Mouse (Mus musculus): ENCODE measurements around the gene 1190005I06Rik. TPM values are rescaled to one million over a fixed set of nuclear protein-coding genes. Genes with fewer than 3 reads are reported as not detected.

1190005I06Rik gene
- polyA plus RNA-seq, 1 experiment from 2014 or later: 1.3 TPM

- ATAC-seq: no peak
- H3K4me2 ChIP-seq: peak overlapping the region; percentile 91
- peaks cover 57% of the 10 kb centered on the region for H3K4me1 ChIP-seq
- peaks cover 46% of the 10 kb centered on the region for H3K36me3 ChIP-seq
- no peaks in the 10 kb centered on the region for H3K27me3 ChIP-seq (replicated peaks)
- H3K9ac ChIP-seq: peak overlapping the region; percentile 12; the same call in 1 of the 2 replicates
- H3K9me3 ChIP-seq (replicated peaks): no peaks in the 10 kb centered on the region
- WGBS (ENCODE audit: insufficient replicate concordance): 72% methylated on average over 3 of the region's 3 CpGs
- H3K27ac ChIP-seq: no peak overlapping the region
- H3K4me3 ChIP-seq: peak overlapping the region; percentile 96
Measured at GRCm38 (mm10) chr8:120665726-120666455, 18.5 kb upstream of the 1190005I06Rik start.

DNA sequence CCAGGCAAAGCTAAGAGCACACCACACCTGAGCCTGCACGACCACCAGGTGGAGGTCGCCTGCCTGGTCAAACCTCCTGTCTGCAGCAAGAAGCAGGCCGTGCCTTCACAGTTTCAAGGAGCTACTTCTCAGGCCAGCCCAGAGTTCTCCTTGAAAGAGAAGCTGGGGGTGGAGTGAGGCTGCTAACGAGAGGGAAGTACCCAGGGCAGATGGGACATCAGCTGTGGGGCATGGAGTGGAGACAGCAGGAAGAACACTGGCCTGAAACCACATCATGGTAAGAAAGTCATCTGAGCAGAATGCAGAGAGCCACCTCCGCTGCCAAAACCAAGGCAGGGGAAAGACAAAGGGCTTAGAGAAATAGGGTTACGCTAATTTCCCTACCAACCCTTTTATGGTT is 17.1 kb upstream of the 1190005I06Rik start:
- Histone ChIP-seq H3K4me3 (no peak overlapping the region), H3K36me3 (peaks cover 46% of the 10 kb centered on the region), H3K27me3 (replicated peaks) (no peaks in the 10 kb centered on the region), H3K4me1 (peaks cover 44% of the 10 kb centered on the region), H3K9ac (no peak overlapping the region), H3K4me2 (no peak overlapping the region), H3K27ac (no peak overlapping the region), H3K9me3 (replicated peaks) (no peaks in the 10 kb centered on the region)
- 72% methylated on average over 6 of the region's 6 CpGs for WGBS (ENCODE audit: insufficient replicate concordance)
- ATAC-seq: no peak

GRCm38 (mm10) chr8:120657415-120657814 is 10.0 kb upstream of the 1190005I06Rik start:
- Histone ChIP-seq H3K27me3 (replicated peaks) (no peaks in the 10 kb centered on the region), H3K4me2 (no peak overlapping the region), H3K9me3 (replicated peaks) (no peaks in the 10 kb centered on the region), H3K36me3 (peaks cover 88% of the 10 kb centered on the region), H3K27ac (no peak overlapping the region), H3K4me3 (no peak overlapping the region), H3K9ac (no peak overlapping the region), H3K4me1 (no peaks in the 10 kb centered on the region)
- no peak for ATAC-seq
- WGBS (ENCODE audit: insufficient replicate concordance): 90% methylated on average over 8 of the region's 8 CpGs

GRCm38 (mm10) chr8:120656322-120657052 is 9.1 kb upstream of the 1190005I06Rik start:
- Histone ChIP-seq H3K9ac (no peak overlapping the region), H3K27ac (no peak overlapping the region), H3K4me2 (no peak overlapping the region), H3K4me1 (no peaks in the 10 kb centered on the region), H3K4me3 (no peak overlapping the region), H3K9me3 (replicated peaks) (no peaks in the 10 kb centered on the region), H3K27me3 (replicated peaks) (no peaks in the 10 kb centered on the region), H3K36me3 (peaks cover 88% of the 10 kb centered on the region)
- 83% methylated on average over 7 of the region's 7 CpGs for WGBS (ENCODE audit: insufficient replicate concordance)
- ATAC-seq: no peak

DNA sequence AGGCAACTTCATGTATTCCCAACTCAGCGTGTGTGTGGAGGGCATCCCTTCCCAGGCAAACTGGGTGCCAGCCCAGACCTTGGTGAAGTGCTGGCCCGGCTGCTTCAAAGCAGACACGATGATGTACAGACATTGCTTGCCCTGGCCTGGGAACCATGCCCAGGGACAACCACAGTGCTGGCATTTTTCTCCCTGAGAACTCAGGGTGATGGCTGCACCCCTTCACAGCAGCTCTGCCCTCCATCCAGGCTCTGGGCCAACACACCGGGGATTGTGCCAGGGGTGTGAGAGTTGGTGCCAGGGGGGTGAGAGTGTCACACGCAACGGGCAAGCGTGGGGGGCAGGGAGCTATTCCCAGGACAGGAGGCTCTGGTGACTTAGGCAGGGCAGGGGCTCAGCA is 2.8 kb downstream of the 1190005I06Rik start:
- ATAC-seq: no peak
- 77% methylated on average over 7 of the region's 7 CpGs for WGBS (ENCODE audit: insufficient replicate concordance)
- Histone ChIP-seq H3K4me3 (no peak overlapping the region), H3K36me3 (no peaks in the 10 kb centered on the region), H3K4me2 (no peak overlapping the region), H3K27ac (no peak overlapping the region), H3K27me3 (replicated peaks) (peaks cover 6% of the 10 kb centered on the region), H3K9ac (no peak overlapping the region), H3K9me3 (replicated peaks) (no peaks in the 10 kb centered on the region), H3K4me1 (peaks cover 4% of the 10 kb centered on the region; the same call in 1 of the 2 replicates)

DNA sequence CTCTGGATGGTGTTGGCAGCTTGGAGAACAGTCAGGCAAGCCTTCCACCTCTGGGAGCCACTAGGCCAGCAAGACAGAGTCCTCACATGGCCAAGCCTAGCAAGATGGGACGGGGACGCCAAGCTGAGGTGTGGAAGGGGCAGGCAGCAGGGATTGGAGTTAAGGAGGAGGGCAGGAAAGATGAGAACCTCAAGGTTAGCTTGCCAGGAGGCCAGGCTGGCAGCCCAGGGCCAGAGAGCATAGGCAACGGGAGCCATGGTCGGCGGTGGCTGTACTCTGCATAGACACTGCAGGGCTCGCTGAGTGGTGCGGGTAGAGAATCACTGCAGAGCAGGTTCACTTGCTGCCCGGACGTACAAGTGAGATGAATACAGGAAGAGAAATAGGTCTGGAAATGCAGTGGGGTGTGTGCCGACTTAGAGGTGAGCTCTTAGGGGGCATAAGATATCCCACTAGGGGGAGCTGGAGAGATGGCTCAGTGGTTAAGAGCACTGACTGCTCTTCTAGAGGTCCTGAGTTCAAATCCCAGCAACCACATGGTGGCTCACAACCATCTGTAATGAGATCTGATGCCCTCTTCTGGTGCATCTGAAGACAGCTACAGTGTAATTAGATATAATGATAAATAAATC is 5.3 kb downstream of the 1190005I06Rik start:
- peaks cover 4% of the 10 kb centered on the region; the same call in 1 of the 2 replicates for H3K4me1 ChIP-seq
- H3K36me3 ChIP-seq: no peaks in the 10 kb centered on the region
- WGBS (ENCODE audit: insufficient replicate concordance): 54% methylated on average over 10 of the region's 10 CpGs
- no peak overlapping the region for H3K4me3 ChIP-seq
- no peak overlapping the region for H3K27ac ChIP-seq
- H3K9ac ChIP-seq: no peak overlapping the region
- peaks cover 12% of the 10 kb centered on the region for H3K27me3 ChIP-seq (replicated peaks)
- no peak overlapping the region for H3K4me2 ChIP-seq
- H3K9me3 ChIP-seq (replicated peaks): no peaks in the 10 kb centered on the region
- ATAC-seq: no peak

GRCm38 (mm10) chr8:120641245-120641644 is 6.2 kb downstream of the 1190005I06Rik start:
- peaks cover 4% of the 10 kb centered on the region; the same call in 1 of the 2 replicates for H3K4me1 ChIP-seq
- H3K4me3 ChIP-seq: no peak overlapping the region
- peaks cover 19% of the 10 kb centered on the region for H3K27me3 ChIP-seq (replicated peaks)
- 18% methylated on average over 8 of the region's 8 CpGs for WGBS (ENCODE audit: insufficient replicate concordance)
- no peak for ATAC-seq
- H3K36me3 ChIP-seq: no peaks in the 10 kb centered on the region
- H3K9me3 ChIP-seq (replicated peaks): no peaks in the 10 kb centered on the region
- no peak overlapping the region for H3K4me2 ChIP-seq
- H3K27ac ChIP-seq: no peak overlapping the region
- no peak overlapping the region for H3K9ac ChIP-seq

DNA sequence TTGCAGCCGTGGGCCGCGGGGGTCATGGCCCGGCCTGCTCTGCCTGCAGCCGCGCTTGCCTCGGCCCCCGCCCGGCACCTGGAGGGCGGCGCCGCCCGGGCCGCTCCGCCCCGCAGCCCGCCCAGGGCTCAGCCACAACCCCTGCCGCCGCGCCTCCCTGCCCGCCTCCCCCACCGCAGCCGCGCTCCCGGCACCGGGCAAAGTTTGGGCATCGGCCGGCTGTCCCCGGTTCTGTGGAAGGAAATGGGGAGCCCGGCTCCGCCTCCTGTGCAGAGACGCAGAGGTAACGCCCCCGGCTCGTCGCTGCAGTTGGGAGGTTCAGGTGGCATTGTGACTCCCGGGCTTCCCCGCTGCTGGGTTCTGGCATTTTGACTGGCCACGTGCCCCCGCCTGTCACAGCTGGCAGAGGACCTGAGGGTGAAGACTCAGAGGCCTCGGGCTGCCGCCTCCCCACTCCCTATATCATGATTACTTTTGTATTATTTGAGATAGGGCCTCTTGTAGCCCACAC is 13.0 kb downstream of the 1190005I06Rik start:
- 1% methylated on average over 34 of the region's 42 CpGs for WGBS (ENCODE audit: insufficient replicate concordance)
- Histone ChIP-seq H3K9ac (peak overlapping the region; percentile 57), H3K4me1 (peaks cover 16% of the 10 kb centered on the region), H3K36me3 (no peaks in the 10 kb centered on the region), H3K9me3 (replicated peaks) (0 out of 2 replicates have a peak, but pooled peaks cover 4% of the 10 kb centered on the region), H3K4me2 (peak overlapping the region; percentile 91), H3K4me3 (peak overlapping the region; percentile 59), H3K27me3 (replicated peaks) (peaks cover 81% of the 10 kb centered on the region), H3K27ac (no peak overlapping the region)
- peak; percentile 53; the same call in 1 of the 2 replicates for ATAC-seq

DNA sequence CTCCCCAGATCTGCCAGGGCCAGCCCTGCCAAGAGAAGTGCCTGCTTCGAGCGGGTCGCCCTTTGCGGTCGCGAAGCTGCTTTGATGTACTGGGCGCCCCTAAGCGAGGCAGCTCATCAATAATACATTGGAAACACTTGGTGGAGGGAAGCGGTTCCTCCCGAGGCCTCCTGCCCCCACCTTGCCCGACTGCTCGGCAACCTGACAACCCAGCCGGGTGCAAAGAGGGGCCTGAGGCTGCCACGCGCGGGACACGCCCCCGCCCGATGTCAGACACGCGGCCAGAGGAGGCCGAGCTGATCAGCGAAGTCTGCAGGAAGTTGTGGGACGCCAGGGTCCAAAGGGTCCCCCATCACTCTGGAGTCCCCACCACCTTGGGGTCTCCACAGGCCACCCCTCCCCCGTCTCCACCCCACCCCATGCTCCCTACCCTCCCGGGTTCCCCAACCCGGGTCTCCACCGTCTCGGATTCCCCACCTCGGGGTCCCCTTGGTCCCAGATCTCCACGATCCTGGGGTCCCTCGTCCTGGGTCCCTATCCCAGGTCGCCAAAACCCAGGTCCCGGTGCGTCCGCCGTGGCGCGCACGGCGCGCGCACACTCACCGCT is 13.7 kb downstream of the 1190005I06Rik start:
- peaks cover 16% of the 10 kb centered on the region for H3K4me1 ChIP-seq
- WGBS (ENCODE audit: insufficient replicate concordance): 2% methylated on average over 44 of the region's 44 CpGs
- 0 out of 2 replicates have a peak, but pooled peaks cover 4% of the 10 kb centered on the region for H3K9me3 ChIP-seq (replicated peaks)
- peak overlapping the region; percentile 57 for H3K9ac ChIP-seq
- H3K36me3 ChIP-seq: no peaks in the 10 kb centered on the region
- 0 out of 2 replicates have a peak, but pooled peaks have one; percentile 14 for ATAC-seq
- H3K4me2 ChIP-seq: peak overlapping the region; percentile 91
- peaks cover 81% of the 10 kb centered on the region for H3K27me3 ChIP-seq (replicated peaks)
- H3K4me3 ChIP-seq: peak overlapping the region; percentile 59
- no peak overlapping the region for H3K27ac ChIP-seq

- peak overlapping the region; percentile 59; the same call in 1 of the 2 replicates for H3K4me3 ChIP-seq
- H3K9ac ChIP-seq: no peak overlapping the region
Measured at GRCm38 (mm10) chr8:120632969-120633664, 14.3 kb downstream of the 1190005I06Rik start.

More at GRCm38 (mm10) chr8:120632969-120633664, 14.3 kb downstream of the 1190005I06Rik start:
- 0 out of 2 replicates have a peak, but pooled peaks cover 4% of the 10 kb centered on the region for H3K9me3 ChIP-seq (replicated peaks)
- ATAC-seq: no peak
- peaks cover 16% of the 10 kb centered on the region for H3K4me1 ChIP-seq
- WGBS (ENCODE audit: insufficient replicate concordance): 40% methylated on average over 17 of the region's 17 CpGs
- peak overlapping the region; percentile 91 for H3K4me2 ChIP-seq
- H3K27ac ChIP-seq: no peak overlapping the region
- H3K27me3 ChIP-seq (replicated peaks): peaks cover 86% of the 10 kb centered on the region
- no peaks in the 10 kb centered on the region for H3K36me3 ChIP-seq
